Mouse (Mus musculus) forebrain, embryonic 14.5 days (tissue): ENCODE data around the gene Ang6. TPM values are rescaled to one million over a fixed set of nuclear protein-coding genes. Genes with fewer than 3 reads are reported as not detected.
"Not testable (repeated sequence)": the region's sequence is repeated elsewhere in the genome, so short reads cannot be mapped to it uniquely, and the experiment has no call there.

ENCODE experiments used
- ATAC-seq: fragments of 200-750 bp; cut with Nextera tagmentation; 2 replicates; pipeline ENCODE4 v1.8.0; 2017; ENCODE audit warnings: mild to moderate bottlenecking, moderate library complexity
- DNase-seq: peaks from one replicate; pipeline ENCODE4 v3.0.0-alpha.2; 2015; ENCODE audit warnings: low spot score
- H3K27ac ChIP-seq: fragments of 300-500 bp; sonication (generic); 2 replicates; pipeline ENCODE4 v1.5.1; 2014; ENCODE audit warnings: low read depth, mild to moderate bottlenecking, control low read depth, low read length, moderate library complexity
- H3K27me3 ChIP-seq: fragments of 300-500 bp; sonication (generic); replicated peaks from 2 replicates; pipeline ENCODE4 v1.6.1; 2014; ENCODE audit warnings: low read length, control low read depth, mixed read lengths; ENCODE audit not compliant: control insufficient read depth, insufficient read depth
- H3K36me3 ChIP-seq: fragments of 300-500 bp; sonication (generic); 2 replicates; pipeline ENCODE4 v1.6.1; 2014; ENCODE audit warnings: low read length, control low read depth; ENCODE audit not compliant: control insufficient read depth, insufficient read depth
- H3K4me1 ChIP-seq: fragments of 300-500 bp; sonication (generic); 2 replicates; pipeline ENCODE4 v1.6.1; 2014; ENCODE audit warnings: antibody characterized with exemption, low read length, control low read depth; ENCODE audit not compliant: control insufficient read depth, insufficient read depth
- H3K4me2 ChIP-seq: fragments of 300-500 bp; sonication (generic); 2 replicates; pipeline ENCODE4 v1.6.1; 2014; ENCODE audit warnings: mild to moderate bottlenecking, control low read depth, low read length
- H3K4me3 ChIP-seq: fragments of 300-500 bp; sonication (generic); 2 replicates; pipeline ENCODE4 v1.5.1; 2014; ENCODE audit warnings: low read depth, low read length, control low read depth
- H3K9ac ChIP-seq: fragments of 300-500 bp; sonication (generic); 2 replicates; pipeline ENCODE4 v1.6.1; 2014; ENCODE audit warnings: mild to moderate bottlenecking, low read length, control low read depth, moderate library complexity
- H3K9me3 ChIP-seq: fragments of 300-500 bp; sonication (generic); replicated peaks from 2 replicates; pipeline ENCODE4 v1.6.1; 2016; ENCODE audit warnings: low read length, control low read depth, mixed read lengths; ENCODE audit not compliant: control insufficient read depth
- WGBS: fragments of 180-500 bp; shearing (Covaris S2); extraction: QIAGEN DNeasy Blood & Tissue Kit; methylation state at CpG from one replicate; pipeline ENCODE4 v1.1.7; 2014; 5-methylcytosine and 5-hydroxymethylcytosine counted together
- polyA plus RNA-seq: library from polyadenylated mRNA; unstranded; fragments of >200 nt; fragmentation: Nextera tagmentation; extraction: Ambion mirVana; gene quantifications from 2 replicates; pipeline ENCODE4 v1.2.1, GENCODE M21; 2014

Ang6 gene
- not detected in 2 replicates for polyA plus RNA-seq

GRCm38 (mm10) chr14:44002169-44002568 lies at the start of gene Ang6:
Gene Ang6, minus strand, starts transcription at chr14:44002269.
- Histone ChIP-seq H3K27me3 (no peaks in the 10 kb centered on the region), H3K9me3 (no peaks in the 10 kb centered on the region), H3K36me3 (no peaks in the 10 kb centered on the region), H3K27ac (no peak within 1 kb of the TSS), H3K4me1 (no peaks in the 10 kb centered on the region), H3K9ac (no peak within 1 kb of the TSS), H3K4me3 (no peak within 1 kb of the TSS), H3K4me2 (no peak within 1 kb of the TSS)
- WGBS: 90% methylated on average over 1 of the region's 1 CpGs
- ATAC-seq (no peak), DNase-seq (no peak)

GRCm38 (mm10) chr14:44046567-44046966 lies 44.5 kb upstream of the Ang6 start:
- not testable (repeated sequence) for H3K9ac ChIP-seq, ATAC-seq, H3K4me1 ChIP-seq, H3K36me3 ChIP-seq, DNase-seq, H3K9me3 ChIP-seq, H3K27ac ChIP-seq, H3K27me3 ChIP-seq, H3K4me2 ChIP-seq, H3K4me3 ChIP-seq
- WGBS: 93% methylated on average over 2 of the region's 2 CpGs

- H3K9ac ChIP-seq, H3K27me3 ChIP-seq, H3K27ac ChIP-seq, H3K4me2 ChIP-seq, DNase-seq, H3K9me3 ChIP-seq, H3K4me1 ChIP-seq, H3K4me3 ChIP-seq, H3K36me3 ChIP-seq, ATAC-seq: not testable (repeated sequence)
- 80% methylated on average over 1 of the region's 3 CpGs for WGBS
These were observed 29.8 kb upstream of the Ang6 start for GRCm38 (mm10) chr14:44031828-44032227.

GRCm38 (mm10) chr14:44009686-44010085 lies 7.6 kb upstream of the Ang6 start:
- H3K27me3 ChIP-seq, H3K9me3 ChIP-seq, H3K9ac ChIP-seq, H3K36me3 ChIP-seq, H3K4me2 ChIP-seq, DNase-seq, H3K4me3 ChIP-seq, ATAC-seq, H3K27ac ChIP-seq, H3K4me1 ChIP-seq: not testable (repeated sequence)
- WGBS: 56% methylated on average over 2 of the region's 2 CpGs

- H3K4me2 ChIP-seq, H3K27ac ChIP-seq, H3K9ac ChIP-seq, H3K36me3 ChIP-seq, H3K4me3 ChIP-seq, DNase-seq, ATAC-seq, H3K9me3 ChIP-seq, H3K4me1 ChIP-seq, H3K27me3 ChIP-seq: not testable (repeated sequence)
- WGBS: no CpG with 5 or more reads among the region's 1 CpGs
These were observed 6.0 kb upstream of the Ang6 start for GRCm38 (mm10) chr14:44008021-44008420.

GRCm38 (mm10) chr14:44001600-44001999 lies 469 bp downstream of the Ang6 start:
- WGBS: 96% methylated on average over 3 of the region's 3 CpGs
- no peak overlapping the region for H3K9ac ChIP-seq
- no peaks in the 10 kb centered on the region for H3K27me3 ChIP-seq
- DNase-seq: no peak
- ATAC-seq: no peak
- H3K4me3 ChIP-seq: no peak overlapping the region
- H3K4me2 ChIP-seq: no peak overlapping the region
- H3K4me1 ChIP-seq: no peaks in the 10 kb centered on the region
- no peaks in the 10 kb centered on the region for H3K36me3 ChIP-seq
- no peaks in the 10 kb centered on the region for H3K9me3 ChIP-seq
- no peak overlapping the region for H3K27ac ChIP-seq

GRCm38 (mm10) chr14:43998455-43999000 lies 3.5 kb downstream of the Ang6 start:
- H3K4me2 ChIP-seq, H3K27ac ChIP-seq, ATAC-seq, DNase-seq, H3K4me3 ChIP-seq, H3K9me3 ChIP-seq, H3K36me3 ChIP-seq, H3K9ac ChIP-seq, H3K4me1 ChIP-seq, H3K27me3 ChIP-seq: not testable (repeated sequence)
- WGBS: 77% methylated on average over 2 of the region's 2 CpGs

GRCm38 (mm10) chr14:43987404-43987803 lies 14.7 kb downstream of the Ang6 start:
- DNase-seq (peak; percentile 68), ATAC-seq (peak; percentile 62; the same call in 1 of the 2 replicates)
- not testable (repeated sequence) for H3K4me3 ChIP-seq, H3K27ac ChIP-seq, H3K36me3 ChIP-seq, H3K27me3 ChIP-seq, H3K4me2 ChIP-seq, H3K9me3 ChIP-seq, H3K9ac ChIP-seq, H3K4me1 ChIP-seq
- WGBS: 18% methylated on average over 5 of the region's 5 CpGs

- no peak for ATAC-seq
- no peaks in the 10 kb centered on the region for H3K9me3 ChIP-seq
These were observed 15.9 kb downstream of the Ang6 start for GRCm38 (mm10) chr14:43986147-43986546.

More at GRCm38 (mm10) chr14:43986147-43986546, 15.9 kb downstream of the Ang6 start:
- no peak for DNase-seq
- no peak overlapping the region for H3K27ac ChIP-seq
- 94% methylated on average over 2 of the region's 2 CpGs for WGBS
- H3K4me3 ChIP-seq: no peak overlapping the region
- H3K27me3 ChIP-seq: no peaks in the 10 kb centered on the region
- no peaks in the 10 kb centered on the region for H3K36me3 ChIP-seq
- H3K4me2 ChIP-seq: no peak overlapping the region
- H3K4me1 ChIP-seq: no peaks in the 10 kb centered on the region
- no peak overlapping the region for H3K9ac ChIP-seq
